14 mouse cellular contexts compared by ENCODE assay signal in the genomic region with DNA sequence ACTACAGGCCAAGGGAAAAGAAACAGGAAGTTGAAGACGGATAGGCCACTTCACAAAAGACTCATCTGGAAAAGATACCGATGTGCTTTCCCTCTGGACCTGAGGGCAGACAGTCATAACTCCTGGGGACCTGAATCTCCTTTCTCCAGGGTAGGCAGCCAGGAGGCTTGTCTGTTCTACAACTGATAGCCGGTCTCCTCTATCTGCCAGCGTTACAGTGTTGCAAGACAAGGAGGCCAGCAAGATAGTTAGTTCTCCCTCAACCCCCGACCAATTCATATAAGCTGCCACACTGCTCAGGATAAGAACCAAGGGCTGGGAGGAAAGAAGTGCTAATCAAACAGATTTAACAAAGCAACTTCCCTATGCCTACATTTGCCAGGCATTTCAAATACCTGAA.
"Had no signal": no experiment of that assay in that cellular context is flagged by ENCODE, and none has a peak within 500 bp of the region (broad histone marks: within the 10 kb centered on the region; RNA-seq: fewer than 3 reads in every experiment).

No protein-coding gene starts in this region.

- DNase-seq: kidney, adult 18-20 months; kidney, postnatal 10 days; kidney, postnatal 4 days; left cerebral cortex, postnatal 4 days; lung, embryonic 14.5 days; lung, postnatal 10 days; lung, postnatal 4 days; right cerebral cortex, postnatal 4 days; thymus, postnatal 4 days had no signal

- H3K4me2 ChIP-seq: limb, embryonic 13.5 days; liver, embryonic 15.5 days; lung, embryonic 14.5 days; midbrain, embryonic 13.5 days; stomach, embryonic 15.5 days had no signal

- H3K27me3 ChIP-seq: limb, embryonic 13.5 days; liver, embryonic 15.5 days; midbrain, embryonic 13.5 days; stomach, embryonic 15.5 days had no signal

- ATAC-seq: midbrain, embryonic 13.5 days had no signal

- H3K27ac ChIP-seq: layer of hippocampus, adult 2 months; limb, embryonic 13.5 days; liver, embryonic 15.5 days; midbrain, embryonic 13.5 days; stomach, embryonic 15.5 days had no signal

- H3K36me3 ChIP-seq: liver, embryonic 15.5 days; midbrain, embryonic 13.5 days; stomach, embryonic 15.5 days had no signal

- H3K9ac ChIP-seq: limb, embryonic 13.5 days; liver, embryonic 15.5 days; lung, embryonic 14.5 days; midbrain, embryonic 13.5 days; stomach, embryonic 15.5 days had no signal

- H3K4me3 ChIP-seq: layer of hippocampus, adult 2 months; limb, embryonic 13.5 days; liver, embryonic 15.5 days; midbrain, embryonic 13.5 days; stomach, embryonic 15.5 days had no signal

- H3K9me3 ChIP-seq: limb, embryonic 13.5 days; liver, embryonic 15.5 days; midbrain, embryonic 13.5 days; stomach, embryonic 15.5 days had no signal
